Mouse (Mus musculus) G1E (cell line): ENCODE results near the gene Col4a1.

ENCODE experiments used
- CTCF ChIP-seq: IDR thresholded peaks from 2 replicates; pipeline ENCODE4 v1.5.1; 2012; ENCODE audit warnings: low read depth, low read length, inconsistent platforms, mixed read lengths
- GATA1 ChIP-seq: IDR thresholded peaks from 2 replicates; pipeline ENCODE4 v1.6.1; 2012; ENCODE audit warnings: borderline replicate concordance, low read length, inconsistent platforms, mixed read lengths
- TAL1 ChIP-seq: conservative IDR thresholded peaks from 2 replicates; pipeline ENCODE4 v1.6.1; 2012; ENCODE audit warnings: low read depth, low read length, inconsistent platforms, mixed read lengths

GRCm38 (mm10) chr8:11307451-11307850, 5.2 kb downstream of the Col4a1 start:
- TF ChIP-seq CTCF (no peak), GATA1 (no peak), TAL1 (no peak)
